10 mouse cellular contexts compared by ENCODE assay signal in genomic region chr1:42683861-42684260, GRCm38 (mm10). TPM values are rescaled to one million over a fixed set of nuclear protein-coding genes. Genes with fewer than 3 reads are reported as not detected.
DNase-seq lines count a peak whose midpoint lies in the region; ATAC-seq and TF ChIP-seq lines count a peak whose summit lies in the region.
"Had no signal": no experiment of that assay in that cellular context is flagged by ENCODE, and none has a peak within 500 bp of the region (broad histone marks: within the 10 kb centered on the region; RNA-seq: fewer than 3 reads in every experiment).

No protein-coding gene starts in this region.

- ATAC-seq in lung, embryonic 14.5 days (ENCODE audit: insufficient read depth): no peak; the same call in 1 of the 2 replicates
- no peak for ATAC-seq in lung, postnatal 0 days
- ATAC-seq in hindbrain, embryonic 16.5 days: peak; percentile 16
- no peak for ATAC-seq in neural tube, embryonic 14.5 days (ENCODE audit: low read depth)

- peak overlapping the region; percentile 59 for H3K4me2 ChIP-seq in lung, embryonic 14.5 days
- H3K4me2 ChIP-seq in lung, postnatal 0 days (replicated peaks; ENCODE audit: low read depth, low read length): no peak overlapping the region
- peak overlapping the region; percentile 97 for H3K4me2 ChIP-seq in hindbrain, embryonic 16.5 days (ENCODE audit: low read length)
- peak overlapping the region; percentile 95 for H3K4me2 ChIP-seq in neural tube, embryonic 14.5 days (ENCODE audit: low read depth, low read length)

- H3K4me3 ChIP-seq in heart, embryonic 10.5 days: peak overlapping the region; percentile 52
- H3K4me3 ChIP-seq in lung, embryonic 14.5 days (ENCODE audit: low read depth, low read length): no peak overlapping the region
- no peak overlapping the region for H3K4me3 ChIP-seq in lung, postnatal 0 days (ENCODE audit: low read depth, low read length)
- peak overlapping the region; percentile 51 for H3K4me3 ChIP-seq in hindbrain, embryonic 16.5 days (ENCODE audit: low read length)
- peak overlapping the region; percentile 49 for H3K4me3 ChIP-seq in neural tube, embryonic 14.5 days (ENCODE audit: low read depth, low read length)

- no peaks in the 10 kb centered on the region for H3K36me3 ChIP-seq in heart, embryonic 10.5 days
- no peaks in the 10 kb centered on the region for H3K36me3 ChIP-seq in lung, embryonic 14.5 days (ENCODE audit: insufficient read depth)
- no peaks in the 10 kb centered on the region for H3K36me3 ChIP-seq in lung, postnatal 0 days (ENCODE audit: insufficient read depth, low read length)
- no peaks in the 10 kb centered on the region for H3K36me3 ChIP-seq in hindbrain, embryonic 16.5 days (ENCODE audit: control insufficient read depth, insufficient read depth, low read length)
- no peaks in the 10 kb centered on the region for H3K36me3 ChIP-seq in neural tube, embryonic 14.5 days (ENCODE audit: control insufficient read depth, insufficient read depth, low read length)

- no peak overlapping the region for H3K27ac ChIP-seq in heart, embryonic 10.5 days
- no peak overlapping the region for H3K27ac ChIP-seq in lung, embryonic 14.5 days (ENCODE audit: low read depth)
- no peak overlapping the region for H3K27ac ChIP-seq in lung, postnatal 0 days (ENCODE audit: low read length)
- H3K27ac ChIP-seq in hindbrain, embryonic 16.5 days (ENCODE audit: low read depth, low read length): peak overlapping the region; percentile 86
- H3K27ac ChIP-seq in neural tube, embryonic 14.5 days (ENCODE audit: low read depth, low read length): peak overlapping the region; percentile 74

- peaks cover 21% of the 10 kb centered on the region for H3K4me1 ChIP-seq in heart, embryonic 10.5 days
- H3K4me1 ChIP-seq in lung, embryonic 14.5 days (ENCODE audit: insufficient read depth): no peaks in the 10 kb centered on the region; the same call in 1 of the 2 replicates
- H3K4me1 ChIP-seq in lung, postnatal 0 days (ENCODE audit: insufficient read depth, low read depth, low read length): no peaks in the 10 kb centered on the region
- H3K4me1 ChIP-seq in hindbrain, embryonic 16.5 days (ENCODE audit: control insufficient read depth, insufficient read depth, low read depth, low read length): peaks cover 18% of the 10 kb centered on the region
- peaks cover 20% of the 10 kb centered on the region for H3K4me1 ChIP-seq in neural tube, embryonic 14.5 days (ENCODE audit: control insufficient read depth, insufficient read depth, low read length)

- H3K9me3 ChIP-seq in heart, embryonic 10.5 days: no peaks in the 10 kb centered on the region
- H3K9me3 ChIP-seq in lung, embryonic 14.5 days (ENCODE audit: low read depth, low read length): no peaks in the 10 kb centered on the region
- no peaks in the 10 kb centered on the region for H3K9me3 ChIP-seq in lung, postnatal 0 days (ENCODE audit: low read length)
- H3K9me3 ChIP-seq in hindbrain, embryonic 16.5 days (ENCODE audit: control insufficient read depth, low read length): no peaks in the 10 kb centered on the region
- no peaks in the 10 kb centered on the region for H3K9me3 ChIP-seq in neural tube, embryonic 14.5 days (ENCODE audit: control insufficient read depth, low read length)

- no peak for TF ChIP-seq CTCF in lung, embryonic 14.5 days (IDR thresholded peaks at IDR 0.05; ENCODE audit: low read depth)
- TF ChIP-seq CTCF in lung, postnatal 0 days (IDR thresholded peaks at IDR 0.05): no peak

- no peak overlapping the region for H3K9ac ChIP-seq in lung, embryonic 14.5 days
- no peak overlapping the region for H3K9ac ChIP-seq in lung, postnatal 0 days (replicated peaks; ENCODE audit: low read depth)
- H3K9ac ChIP-seq in hindbrain, embryonic 16.5 days (ENCODE audit: low read depth, low read length): peak overlapping the region; percentile 84
- peak overlapping the region; percentile 90; the same call in 1 of the 2 replicates for H3K9ac ChIP-seq in neural tube, embryonic 14.5 days (replicated peaks; ENCODE audit: low read depth, low read length)

- intact Hi-C loops in left cerebral cortex, postnatal 10 days (cut with DNase I): loop anchor here (10.0 kb wide), 1 partner anchor 199 kb away; no protein-coding TSS in a partner anchor

- TF ChIP-seq EP300 in lung, postnatal 0 days (IDR thresholded peaks at IDR 0.05): no peak

- no peak for DNase-seq in heart, embryonic 10.5 days (ENCODE audit: low spot score)
- no peak for DNase-seq in heart, postnatal 4 days
- no peak for DNase-seq in lung, embryonic 14.5 days
- no peak for DNase-seq in lung, postnatal 0 days (ENCODE audit: low spot score)
- no peak for DNase-seq in thymus, postnatal 25 days
- DNase-seq in left cerebral cortex, postnatal 10 days (ENCODE audit: extremely low spot score in 1 of 2, low spot score in 2 of 2): no peak
- DNase-seq: liver had no signal

- 3% methylated on average over 6 of the region's 6 CpGs for WGBS in heart, embryonic 10.5 days
- WGBS in lung, embryonic 14.5 days: 5% methylated on average over 6 of the region's 6 CpGs
- WGBS in lung, postnatal 0 days: 10% methylated on average over 6 of the region's 6 CpGs
- WGBS in hindbrain, embryonic 16.5 days: 7% methylated on average over 6 of the region's 6 CpGs
- under 1% methylated on average over 6 of the region's 6 CpGs for WGBS in neural tube, embryonic 14.5 days

- H3K27me3 ChIP-seq in heart, embryonic 10.5 days (ENCODE audit: insufficient read depth, poor library complexity, severe bottlenecking): peaks cover 77% of the 10 kb centered on the region
- H3K27me3 ChIP-seq in lung, embryonic 14.5 days (ENCODE audit: insufficient read depth, low read length): peaks cover 75% of the 10 kb centered on the region
- peaks cover 56% of the 10 kb centered on the region for H3K27me3 ChIP-seq in lung, postnatal 0 days (replicated peaks; ENCODE audit: insufficient read depth, low read length)
- H3K27me3 ChIP-seq in hindbrain, embryonic 16.5 days (replicated peaks; ENCODE audit: control insufficient read depth, insufficient read depth, low read length): no peaks in the 10 kb centered on the region
- H3K27me3 ChIP-seq in neural tube, embryonic 14.5 days (ENCODE audit: control insufficient read depth, insufficient read depth, low read length): no peaks in the 10 kb centered on the region

RNA-seq across cellular contexts. Expression of gene Pou3f3, which starts 11.7 kb away (rescaled TPM):
- 0.03 and 0.43 TPM in 2 replicates for polyA plus RNA-seq in heart, embryonic 10.5 days (2016; fragmentation: Nextera tagmentation; extraction: Ambion mirVana)
- total RNA-seq in heart, postnatal 4 days (2021): under 1 TPM in 1 of 2 experiments, not detected in 1; 0.02 TPM
- polyA plus RNA-seq in lung, embryonic 14.5 days (2014; fragmentation: Nextera tagmentation; extraction: Ambion mirVana): 0.34 and 0.49 TPM in 2 replicates
- polyA plus RNA-seq in lung, postnatal 0 days (2015; fragmentation: Nextera tagmentation; extraction: Ambion mirVana): 0.05 and 0.10 TPM in 2 replicates
- polyA plus RNA-seq in hindbrain, embryonic 16.5 days (2015; fragmentation: Nextera tagmentation; extraction: Ambion mirVana): 8.4 and 9.5 TPM in 2 replicates
- polyA plus RNA-seq in neural tube, embryonic 14.5 days (2014; fragmentation: Nextera tagmentation; extraction: Ambion mirVana): 10.4 and 11.0 TPM in 2 replicates
- total RNA-seq in left cerebral cortex, postnatal 10 days (2021): 10 to 100 TPM; 57.3 to 66.7 TPM
- total RNA-seq: hematopoietic stem cell, adult 5-6 weeks had no signal

Comparison
In these comparisons a context has a peak if more than half of its experiments do, and no peak if none do; other contexts are left out.
1. H3K27ac ChIP-seq: peak in hindbrain, embryonic 16.5 days (single experiment) and neural tube, embryonic 14.5 days (single experiment); none in heart, embryonic 10.5 days (single experiment), lung, embryonic 14.5 days (single experiment) and lung, postnatal 0 days (single experiment).
2. H3K4me3 ChIP-seq: peak in heart, embryonic 10.5 days (single experiment), hindbrain, embryonic 16.5 days (single experiment) and neural tube, embryonic 14.5 days (single experiment); none in lung, embryonic 14.5 days (single experiment) and lung, postnatal 0 days (single experiment).
3. H3K9ac ChIP-seq: peak in hindbrain, embryonic 16.5 days (single experiment) and neural tube, embryonic 14.5 days (single experiment); none in lung, embryonic 14.5 days (single experiment) and lung, postnatal 0 days (single experiment).